Mouse (Mus musculus) heart, embryonic 13.5 days (tissue): ENCODE measurements around the gene Pdzd9. TPM values are rescaled to one million over a fixed set of nuclear protein-coding genes. Genes with fewer than 3 reads are reported as not detected.

Experiments used
- ATAC-seq: fragments of 200-750 bp; cut with Nextera tagmentation; 2 replicates; pipeline ENCODE4 v1.8.0; 2017; ENCODE audit warnings: moderate TSS enrichment; ENCODE audit not compliant: insufficient number of reproducible peaks, low FRiP score, low TSS enrichment; ENCODE audit errors: extremely low read depth
- H3K27ac ChIP-seq: fragments of 300-500 bp; sonication (generic); replicated peaks from 2 replicates; pipeline ENCODE4 v1.5.1; 2015; ENCODE audit warnings: moderate library complexity, mild to moderate bottlenecking, inconsistent platforms
- H3K27me3 ChIP-seq: fragments of 300-500 bp; sonication (generic); replicated peaks from 2 replicates; pipeline ENCODE4 v1.6.1; 2015; ENCODE audit warnings: mild to moderate bottlenecking, inconsistent platforms
- H3K36me3 ChIP-seq: fragments of 300-500 bp; sonication (generic); 2 replicates; pipeline ENCODE4 v1.6.1; 2015; ENCODE audit warnings: mild to moderate bottlenecking, inconsistent platforms
- H3K4me1 ChIP-seq: fragments of 300-500 bp; sonication (generic); 2 replicates; pipeline ENCODE4 v1.6.1; 2015; ENCODE audit warnings: inconsistent platforms
- H3K4me2 ChIP-seq: fragments of 300-500 bp; sonication (generic); 2 replicates; pipeline ENCODE4 v1.6.1; 2015; ENCODE audit warnings: inconsistent platforms, mild to moderate bottlenecking, moderate library complexity
- H3K4me3 ChIP-seq: fragments of 300-500 bp; sonication (generic); 2 replicates; pipeline ENCODE4 v1.5.1; 2015; ENCODE audit warnings: moderate library complexity, mild to moderate bottlenecking, inconsistent platforms
- H3K9ac ChIP-seq: fragments of 300-500 bp; sonication (generic); 2 replicates; pipeline ENCODE4 v1.6.1; 2015; ENCODE audit warnings: inconsistent platforms, mild to moderate bottlenecking, moderate library complexity
- H3K9me3 ChIP-seq: fragments of 300-500 bp; sonication (generic); 2 replicates; pipeline ENCODE4 v1.6.1; 2016; ENCODE audit warnings: inconsistent platforms
- WGBS: fragments of 180-500 bp; shearing (Covaris S2); methylation state at CpG from one replicate; pipeline ENCODE4 v1.1.7; 2015; ENCODE audit warnings: mixed read lengths; 5-methylcytosine and 5-hydroxymethylcytosine counted together
- polyA plus RNA-seq: library from polyadenylated mRNA; unstranded; fragments of >200 nt; fragmentation: Nextera tagmentation; extraction: Ambion mirVana; gene quantifications from 2 replicates; pipeline ENCODE4 v1.2.1, GENCODE M21; 2015

Gene Pdzd9
- polyA plus RNA-seq, 1 experiment from 2014 or later: 0.16 TPM

DNA sequence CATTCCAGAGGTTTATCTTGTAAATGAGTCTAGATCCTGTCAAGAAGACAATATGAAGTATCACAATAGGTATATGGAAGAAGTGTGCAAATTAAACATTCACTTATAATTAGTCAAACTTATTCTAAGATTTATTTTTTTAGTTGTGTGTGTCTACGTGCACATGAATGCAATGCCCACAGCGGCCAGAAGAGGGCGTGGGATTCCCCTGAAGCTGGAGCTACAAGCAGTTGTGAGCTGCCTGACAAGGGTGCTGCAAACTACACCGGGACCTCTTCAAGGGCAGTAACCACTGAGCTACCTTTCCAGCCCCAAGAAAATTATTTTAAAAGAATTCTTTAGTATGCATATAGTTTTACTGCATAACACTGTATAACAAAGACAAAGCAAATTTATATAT, 20.5 kb upstream of the Pdzd9 start:
- WGBS: 67% methylated on average over 4 of the region's 4 CpGs
- Histone ChIP-seq H3K4me1 (peaks cover 21% of the 10 kb centered on the region), H3K9me3 (no peaks in the 10 kb centered on the region), H3K27ac (no peak overlapping the region), H3K27me3 (no peaks in the 10 kb centered on the region), H3K4me3 (no peak overlapping the region), H3K36me3 (peaks cover 18% of the 10 kb centered on the region), H3K9ac (no peak overlapping the region), H3K4me2 (no peak overlapping the region)
- ATAC-seq: no peak

DNA sequence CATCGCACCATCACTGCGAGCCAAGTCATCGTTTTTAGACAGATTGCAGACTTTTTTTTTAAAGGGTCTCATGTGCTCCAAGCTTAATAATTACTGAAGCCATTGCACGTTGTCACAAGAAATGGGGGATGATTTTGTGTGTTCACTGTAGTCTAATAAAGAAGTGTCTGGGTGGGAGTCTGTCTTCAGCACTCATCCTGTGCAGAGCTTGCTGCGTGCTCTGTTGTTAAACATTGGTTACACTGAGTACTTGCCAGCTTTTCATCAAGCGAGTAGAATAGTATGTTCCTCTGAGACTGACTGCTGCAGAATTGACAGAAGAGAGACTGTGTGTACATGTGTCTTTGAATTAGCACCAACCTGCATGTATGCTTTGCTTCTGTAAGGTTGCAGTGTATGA, 15.1 kb upstream of the Pdzd9 start:
- H3K4me1 ChIP-seq: peaks cover 51% of the 10 kb centered on the region
- WGBS: 82% methylated on average over 6 of the region's 6 CpGs
- no peak overlapping the region for H3K4me2 ChIP-seq
- H3K9me3 ChIP-seq: no peaks in the 10 kb centered on the region
- no peaks in the 10 kb centered on the region for H3K27me3 ChIP-seq
- H3K27ac ChIP-seq: no peak overlapping the region
- H3K4me3 ChIP-seq: no peak overlapping the region
- no peaks in the 10 kb centered on the region for H3K36me3 ChIP-seq
- ATAC-seq: no peak
- H3K9ac ChIP-seq: no peak overlapping the region

DNA sequence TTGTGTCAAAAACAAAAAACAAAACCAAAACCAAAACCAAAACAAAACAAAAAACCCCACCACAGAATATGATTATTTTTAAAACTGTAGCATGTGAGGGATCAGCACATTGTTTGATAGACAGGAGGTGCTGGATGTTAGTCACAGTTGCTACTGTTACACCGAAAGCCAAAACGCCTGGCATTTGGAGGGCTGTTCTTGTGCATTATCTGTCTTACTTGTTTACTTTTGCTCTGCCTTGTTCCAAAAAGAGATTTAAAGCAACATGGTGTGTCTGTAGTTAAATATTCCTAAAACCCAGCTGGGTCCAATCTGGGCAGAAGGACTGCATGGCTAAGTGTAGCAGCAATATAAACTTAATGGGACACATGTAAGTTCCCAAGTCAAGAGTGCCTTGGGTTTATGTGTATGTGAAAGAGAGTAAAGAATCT, 14.6 kb upstream of the Pdzd9 start:
- Histone ChIP-seq H3K27me3 (no peaks in the 10 kb centered on the region), H3K4me2 (no peak overlapping the region), H3K27ac (no peak overlapping the region), H3K36me3 (no peaks in the 10 kb centered on the region), H3K9ac (no peak overlapping the region), H3K4me3 (no peak overlapping the region), H3K4me1 (peaks cover 55% of the 10 kb centered on the region), H3K9me3 (no peaks in the 10 kb centered on the region)
- no peak for ATAC-seq
- 70% methylated on average over 2 of the region's 2 CpGs for WGBS

DNA sequence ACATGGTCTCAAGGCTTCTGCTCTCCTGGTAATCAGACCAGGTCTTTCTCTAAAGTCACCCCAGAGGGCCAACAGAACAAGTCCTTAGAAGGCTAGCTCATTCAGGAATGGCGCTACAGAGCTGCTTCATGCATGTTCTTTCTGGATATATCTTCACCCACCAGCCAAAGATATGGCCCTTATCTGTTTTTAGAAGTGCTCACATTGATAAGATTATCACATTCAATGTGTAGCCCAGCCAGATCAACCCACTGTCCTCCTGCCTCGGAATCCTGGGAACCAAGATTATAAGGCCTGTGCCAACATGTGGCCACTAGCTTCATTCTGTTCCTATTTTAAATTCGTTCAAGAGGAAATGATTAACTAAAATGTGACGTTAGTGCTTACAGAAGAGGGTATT, 11.9 kb upstream of the Pdzd9 start:
- Histone ChIP-seq H3K9me3 (no peaks in the 10 kb centered on the region), H3K4me2 (no peak overlapping the region), H3K9ac (no peak overlapping the region), H3K36me3 (no peaks in the 10 kb centered on the region), H3K27ac (no peak overlapping the region), H3K4me1 (peaks cover 65% of the 10 kb centered on the region), H3K27me3 (no peaks in the 10 kb centered on the region), H3K4me3 (no peak overlapping the region)
- ATAC-seq: no peak
- 31% methylated on average over 4 of the region's 4 CpGs for WGBS

DNA sequence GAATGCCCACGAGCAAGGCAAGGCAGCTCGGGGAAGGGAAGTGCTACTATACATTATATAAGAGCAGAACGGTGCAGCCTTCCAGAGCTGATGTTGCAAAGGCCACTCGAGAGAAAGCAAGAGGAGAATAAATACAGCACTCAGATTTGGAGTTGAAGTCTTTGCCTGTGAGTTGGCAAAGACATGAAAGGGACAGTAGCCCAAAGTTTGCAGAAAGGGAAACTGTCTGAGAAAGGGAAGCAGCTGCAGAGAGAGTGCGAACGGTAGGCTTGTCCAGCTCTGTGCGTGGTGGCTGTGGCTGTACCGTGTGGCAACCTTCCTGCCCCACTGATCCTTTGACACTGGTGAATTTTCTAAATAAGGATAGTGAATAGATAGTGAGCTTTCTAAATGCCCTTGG, 8.9 kb upstream of the Pdzd9 start:
- Histone ChIP-seq H3K36me3 (0 out of 2 replicates have a peak, but pooled peaks cover 5% of the 10 kb centered on the region), H3K4me2 (peak overlapping the region; percentile 89), H3K9me3 (no peaks in the 10 kb centered on the region), H3K27ac (no peak overlapping the region), H3K9ac (peak overlapping the region; percentile 97), H3K4me1 (peaks cover 57% of the 10 kb centered on the region), H3K4me3 (peak overlapping the region; percentile 96), H3K27me3 (no peaks in the 10 kb centered on the region)
- 42% methylated on average over 8 of the region's 8 CpGs for WGBS
- ATAC-seq: no peak

DNA sequence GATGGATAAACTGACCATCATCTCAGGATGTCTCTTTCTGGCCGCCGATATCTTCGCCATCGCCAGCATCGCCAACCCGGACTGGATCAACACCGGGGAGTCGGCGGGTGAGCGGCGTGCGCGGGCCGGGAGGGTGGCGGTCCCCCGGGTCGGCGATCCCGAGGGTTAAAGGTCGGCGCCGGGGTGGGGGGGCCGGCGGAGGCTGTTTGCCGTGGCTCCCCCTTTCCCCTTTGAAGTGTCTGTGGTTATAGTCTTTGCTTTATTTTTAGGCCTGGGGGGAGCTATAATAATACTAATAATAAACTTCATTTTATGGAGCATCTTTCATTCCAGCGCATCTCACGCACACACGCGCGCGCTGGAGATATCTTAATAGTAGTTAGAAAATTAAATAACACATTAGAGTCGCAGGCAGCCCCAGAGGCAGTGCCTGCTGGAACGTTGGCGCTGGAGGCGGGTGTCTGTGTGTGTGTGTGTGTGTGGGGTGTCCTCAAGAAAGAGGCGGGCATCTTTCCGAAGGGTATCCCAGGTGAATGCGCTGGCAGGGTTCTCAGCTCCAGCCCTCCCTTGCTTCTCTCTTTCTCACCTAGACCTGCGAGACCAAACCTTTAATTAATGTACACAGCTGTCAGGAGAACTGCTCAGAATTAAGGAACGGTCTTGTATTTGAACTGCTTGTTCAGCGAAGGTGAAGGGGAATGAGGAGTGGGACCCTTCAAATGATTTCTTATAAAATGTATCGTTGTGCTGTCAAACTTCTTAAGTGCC, 7.8 kb upstream of the Pdzd9 start:
- 2% methylated on average over 42 of the region's 42 CpGs for WGBS
- Histone ChIP-seq H3K4me3 (peak overlapping the region; percentile 96), H3K27me3 (no peaks in the 10 kb centered on the region), H3K4me1 (peaks cover 57% of the 10 kb centered on the region), H3K9ac (peak overlapping the region; percentile 97), H3K9me3 (no peaks in the 10 kb centered on the region), H3K27ac (peak overlapping the region; percentile 70), H3K36me3 (0 out of 2 replicates have a peak, but pooled peaks cover 5% of the 10 kb centered on the region), H3K4me2 (peak overlapping the region; percentile 89)
- 0 out of 2 replicates have a peak, but pooled peaks have one; percentile 13 for ATAC-seq

DNA sequence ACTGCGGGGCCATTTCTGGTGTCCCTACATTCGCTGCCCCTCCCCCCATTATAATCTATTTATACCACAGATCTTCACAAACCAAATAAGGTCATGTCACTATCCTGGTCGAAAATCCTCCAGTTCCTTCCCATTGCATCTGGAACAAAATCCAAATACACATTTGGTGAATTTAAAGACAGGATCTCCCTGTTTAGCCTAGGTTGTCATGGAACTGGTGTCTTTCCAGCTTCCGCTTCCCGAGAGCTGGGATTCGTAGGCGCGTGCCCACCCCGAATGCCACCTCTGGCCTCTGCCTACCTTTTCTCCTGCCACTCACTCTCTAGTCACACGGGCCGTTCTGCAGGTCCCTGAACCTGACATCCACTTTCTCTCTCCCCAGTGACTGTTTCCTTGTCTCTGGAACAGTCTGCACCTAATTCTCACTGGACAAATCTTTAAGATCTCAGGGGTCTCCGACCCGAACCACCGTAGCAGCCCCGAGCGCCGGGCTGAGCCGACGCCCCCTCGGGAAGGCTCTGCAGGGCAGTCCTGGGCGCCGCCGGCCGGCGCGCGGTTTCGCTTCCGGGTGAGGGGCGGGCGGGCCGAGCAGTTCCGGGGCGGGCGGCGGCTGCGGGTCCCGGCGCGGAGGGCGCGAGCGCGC, 7.0 kb upstream of the Pdzd9 start, which contains the start of gene Mosmo:
Mosmo (plus strand) TSS at position 618 of the 643 bp plus-strand sequence.
- peak within 1 kb of the TSS; percentile 97 for H3K9ac ChIP-seq
- peaks cover 52% of the 10 kb centered on the region for H3K4me1 ChIP-seq
- H3K4me2 ChIP-seq: peak within 1 kb of the TSS; percentile 89
- H3K27ac ChIP-seq: peak within 1 kb of the TSS; percentile 70
- WGBS: under 1% methylated on average over 44 of the region's 44 CpGs
- H3K36me3 ChIP-seq: 0 out of 2 replicates have a peak, but pooled peaks cover 5% of the 10 kb centered on the region
- ATAC-seq: peak; percentile 85
- H3K27me3 ChIP-seq: no peaks in the 10 kb centered on the region
- H3K4me3 ChIP-seq: peak within 1 kb of the TSS; percentile 96
- no peaks in the 10 kb centered on the region for H3K9me3 ChIP-seq

DNA sequence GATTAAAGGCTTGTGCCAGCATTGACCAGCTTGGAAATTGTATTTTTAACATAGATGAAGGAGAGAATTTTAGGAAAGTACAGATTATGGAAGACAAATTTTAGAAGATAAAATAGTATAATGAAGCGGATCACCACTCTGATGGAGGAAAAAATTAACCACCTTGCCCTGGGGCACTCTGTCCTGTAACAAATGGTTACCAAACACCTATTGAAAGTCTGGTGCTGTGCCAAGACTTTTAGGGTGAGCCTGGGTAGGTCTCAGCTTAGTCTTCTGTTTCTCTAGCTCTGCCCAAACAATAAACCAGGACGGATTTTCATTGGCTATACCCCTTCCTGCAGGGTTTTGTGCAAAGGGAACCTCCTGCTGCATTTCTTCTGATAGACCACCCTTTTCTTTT, 1.1 kb upstream of the Pdzd9 start:
- WGBS: 73% methylated on average over 2 of the region's 2 CpGs
- Histone ChIP-seq H3K27me3 (peaks cover 6% of the 10 kb centered on the region), H3K9ac (no peak overlapping the region), H3K4me3 (no peak overlapping the region), H3K4me2 (no peak overlapping the region), H3K9me3 (no peaks in the 10 kb centered on the region), H3K36me3 (0 out of 2 replicates have a peak, but pooled peaks cover 5% of the 10 kb centered on the region), H3K4me1 (peaks cover 12% of the 10 kb centered on the region), H3K27ac (no peak overlapping the region)
- ATAC-seq: no peak

DNA sequence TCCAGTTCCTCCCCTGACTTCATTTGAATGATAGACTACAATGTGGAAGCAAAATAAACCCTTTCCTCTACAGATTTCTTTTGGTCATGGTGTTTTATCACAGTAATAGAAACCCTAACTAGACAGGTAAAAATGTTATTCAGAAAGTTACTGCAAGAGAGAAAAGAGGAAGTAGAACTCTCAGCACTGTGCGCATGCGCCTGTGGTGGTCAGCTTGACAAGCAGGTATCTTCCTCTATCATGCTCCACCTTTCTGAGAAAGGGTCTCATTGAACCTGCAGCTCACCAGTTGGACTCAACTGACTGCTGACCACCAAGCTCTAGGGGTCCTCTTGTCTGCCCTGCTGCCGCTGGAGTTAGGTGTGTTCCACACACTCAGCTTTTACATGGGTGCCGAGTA, 8.1 kb downstream of the Pdzd9 start:
- 85% methylated on average over 4 of the region's 4 CpGs for WGBS
- no peak overlapping the region for H3K4me3 ChIP-seq
- no peaks in the 10 kb centered on the region for H3K9me3 ChIP-seq
- no peak overlapping the region for H3K4me2 ChIP-seq
- no peak overlapping the region for H3K27ac ChIP-seq
- no peak overlapping the region for H3K9ac ChIP-seq
- H3K4me1 ChIP-seq: 0 out of 2 replicates have a peak, but pooled peaks cover 5% of the 10 kb centered on the region
- no peak for ATAC-seq
- H3K27me3 ChIP-seq: no peaks in the 10 kb centered on the region
- peaks cover 34% of the 10 kb centered on the region for H3K36me3 ChIP-seq

DNA sequence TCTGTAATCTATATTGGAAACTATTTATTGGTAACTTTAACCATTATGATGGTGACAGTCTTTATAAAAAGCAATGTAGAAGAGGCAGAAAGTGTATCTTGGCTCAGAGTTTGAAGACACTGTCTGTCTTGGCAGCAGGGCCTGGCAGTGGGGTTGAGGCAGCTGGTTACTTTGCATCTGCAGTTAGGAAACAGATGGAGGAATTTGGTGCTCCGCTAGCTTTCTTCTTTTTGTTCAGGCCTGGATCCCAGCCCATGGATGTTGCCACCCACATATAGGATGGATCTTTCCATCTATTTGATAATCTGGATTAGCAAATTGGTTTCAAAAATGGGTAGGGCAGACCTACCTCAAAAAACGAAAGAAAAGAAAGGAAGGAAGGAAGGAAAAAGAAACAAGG, 22.3 kb downstream of the Pdzd9 start:
- Histone ChIP-seq H3K27ac (no peak overlapping the region), H3K4me2 (no peak overlapping the region)
- no peak for ATAC-seq

DNA sequence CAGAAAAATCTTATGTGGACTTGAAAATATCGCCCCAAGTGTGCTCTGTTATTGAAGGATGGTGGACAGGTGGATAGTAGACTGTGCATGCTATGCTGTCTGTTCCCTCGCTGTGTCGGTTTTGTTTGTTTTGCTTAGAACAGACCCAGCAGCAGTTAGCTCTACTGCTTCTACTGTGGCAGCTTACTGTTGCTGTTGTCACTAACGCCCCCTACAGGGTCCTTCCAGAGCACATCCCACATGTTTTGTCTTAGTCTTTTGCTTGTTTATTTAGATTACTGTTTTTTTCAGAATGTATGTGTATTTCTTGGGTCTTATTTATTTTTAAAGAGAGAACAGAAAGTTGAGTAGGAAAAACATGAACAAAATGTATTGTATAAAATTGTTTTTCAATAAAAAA, 26.9 kb downstream of the Pdzd9 start:
- no peaks in the 10 kb centered on the region for H3K27me3 ChIP-seq
- no peak for ATAC-seq
- no peak overlapping the region for H3K9ac ChIP-seq
- no peaks in the 10 kb centered on the region for H3K9me3 ChIP-seq
- no peak overlapping the region for H3K4me2 ChIP-seq
- H3K4me1 ChIP-seq: peaks cover 2% of the 10 kb centered on the region; the same call in 1 of the 2 replicates
- no peak overlapping the region for H3K27ac ChIP-seq
- WGBS: 56% methylated on average over 4 of the region's 4 CpGs
- H3K4me3 ChIP-seq: no peak overlapping the region
- peaks cover 90% of the 10 kb centered on the region for H3K36me3 ChIP-seq

More for the DNA sequence above, 22.3 kb downstream of the Pdzd9 start:
- no peaks in the 10 kb centered on the region for H3K4me1 ChIP-seq
- WGBS: 77% methylated on average over 2 of the region's 2 CpGs
- no peak overlapping the region for H3K9ac ChIP-seq
- no peak overlapping the region for H3K4me3 ChIP-seq
- H3K36me3 ChIP-seq: peaks cover 95% of the 10 kb centered on the region
- no peaks in the 10 kb centered on the region for H3K9me3 ChIP-seq
- H3K27me3 ChIP-seq: no peaks in the 10 kb centered on the region
